Mouse (Mus musculus): Measurements from ENCODE around the gene 1810037I17Rik. TPM values are rescaled to one million over a fixed set of nuclear protein-coding genes. Genes with fewer than 3 reads are reported as not detected.
"Not testable (repeated sequence)": the region's sequence is repeated elsewhere in the genome, so short reads cannot be mapped to it uniquely, and the experiment has no call there.

1810037I17Rik gene
- total RNA-seq, 2 experiments from 2014 or later = 46.7 to 62.4 TPM

- DNase-seq = not testable (repeated sequence)
These were observed 13.2 kb downstream of the 1810037I17Rik start for GRCm38 (mm10) chr3:122937176-122937575.

GRCm38 (mm10) chr3:122939215-122939614 is 15.2 kb downstream of the 1810037I17Rik start:
- no peak for DNase-seq

- no peak for DNase-seq
These were observed 19.4 kb downstream of the 1810037I17Rik start for GRCm38 (mm10) chr3:122943387-122943890.

- no peak for DNase-seq
These were observed 26.1 kb downstream of the 1810037I17Rik start for GRCm38 (mm10) chr3:122950129-122950528.

- DNase-seq = no peak
These were observed 40.3 kb downstream of the 1810037I17Rik start for GRCm38 (mm10) chr3:122964301-122964700.

GRCm38 (mm10) chr3:122968391-122968790 is 44.4 kb downstream of the 1810037I17Rik start:
- no peak for DNase-seq

GRCm38 (mm10) chr3:122972126-122972822 is 48.3 kb downstream of the 1810037I17Rik start:
- DNase-seq = no peak

GRCm38 (mm10) chr3:122974833-122975232 is 50.8 kb downstream of the 1810037I17Rik start:
- no peak for DNase-seq

GRCm38 (mm10) chr3:122975363-122975762 is 51.4 kb downstream of the 1810037I17Rik start:
- DNase-seq = no peak

Other genes with a start within 250 kb of the 1810037I17Rik start
- gene Pde5a, start 195.3 kb upstream of the 1810037I17Rik start, total RNA-seq (2021) = 1 to 10 TPM; 9.1 to 9.6 TPM
- gene Fabp2, start 29.1 kb upstream of the 1810037I17Rik start, total RNA-seq (2021) = not detected
- gene Gm10959, start 4.8 kb upstream of the 1810037I17Rik start, total RNA-seq (2021) = not detected
- 10 to 100 TPM; 25.3 to 27.5 TPM for gene Usp53, start 60.3 kb downstream of the 1810037I17Rik start, total RNA-seq (2021)
- under 1 TPM; 0.76 to 0.77 TPM for gene Myoz2, start 110.8 kb downstream of the 1810037I17Rik start, total RNA-seq (2021)

All from layer of hippocampus, postnatal 36 days (tissue).